Mouse (Mus musculus): ENCODE measurements around the gene Pfpl. TPM values are rescaled to one million over a fixed set of nuclear protein-coding genes. Genes with fewer than 3 reads are reported as not detected.

Gene Pfpl
- total RNA-seq (2014; rRNA removed), result not detected in 2 replicates
- not detected in 2 replicates for polyA plus RNA-seq (2015; fragmentation: Nextera tagmentation; extraction: Ambion mirVana)

DNA sequence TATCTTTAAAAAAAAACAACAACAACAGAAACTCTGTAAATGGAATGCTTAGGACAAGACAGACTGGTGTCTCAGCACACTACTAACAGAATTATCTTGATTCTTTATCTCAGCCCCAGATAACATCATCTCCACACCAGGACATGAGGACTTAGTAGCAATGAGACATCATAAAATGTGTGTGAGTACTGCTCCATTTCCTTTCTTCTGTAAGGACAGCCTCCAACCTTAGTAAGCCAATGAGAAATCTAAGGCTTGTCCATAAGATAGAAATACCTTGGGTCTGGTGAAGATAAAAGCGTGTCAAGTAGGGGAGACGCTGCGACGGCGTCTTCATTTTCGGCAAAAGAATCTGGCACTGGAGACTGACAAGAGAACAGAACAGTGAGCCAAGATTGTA is at the start of gene Pfpl:
Pfpl (plus strand) TSS at position 301 of the 400 bp plus-strand sequence.
- no peak within 1 kb of the TSS for H3K9ac ChIP-seq (replicated peaks; ENCODE audit: low read length)
- ATAC-seq (no peak), DNase-seq (ENCODE audit: low spot score) (no peak)
- no peak for TF ChIP-seq CTCF (IDR thresholded peaks at IDR 0.05; ENCODE audit: low read depth)
- no peaks in the 10 kb centered on the region for H3K36me3 ChIP-seq (ENCODE audit: insufficient read depth, low read length)
- no peaks in the 10 kb centered on the region for H3K4me1 ChIP-seq (ENCODE audit: insufficient read depth, low read length)
- H3K4me3 ChIP-seq (ENCODE audit: low read length), result no peak within 1 kb of the TSS
- H3K27me3 ChIP-seq (ENCODE audit: insufficient read depth, low read length), result no peaks in the 10 kb centered on the region
- no peak within 1 kb of the TSS for H3K4me2 ChIP-seq (ENCODE audit: low read depth, low read length)
- no peak within 1 kb of the TSS for H3K27ac ChIP-seq
- 96% methylated on average over 6 of the region's 6 CpGs for WGBS
- H3K9me3 ChIP-seq (ENCODE audit: low read length), result no peaks in the 10 kb centered on the region

DNA sequence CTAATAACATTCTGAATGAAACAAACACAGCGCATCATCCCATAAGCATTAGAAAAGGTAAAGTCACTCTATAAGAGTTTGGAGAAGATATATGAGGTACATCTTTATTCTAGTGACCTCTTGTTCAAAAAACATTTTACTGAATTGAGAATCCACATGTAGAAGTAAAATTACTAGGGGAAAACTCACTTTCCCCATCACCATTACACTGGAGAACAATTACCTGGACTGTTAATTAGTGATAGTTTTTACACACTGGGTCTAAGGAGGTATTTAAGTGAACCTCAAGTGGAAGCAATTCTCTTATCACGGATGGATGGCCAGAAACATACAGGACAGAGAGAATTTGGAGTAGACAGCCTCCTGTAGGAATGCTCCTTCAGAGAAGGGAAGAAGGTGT is 40.7 kb upstream of the Pfpl start, which contains the start of gene Olfr1440:
Olfr1440 (plus strand) TSS at position 301 of the 400 bp plus-strand sequence.
- H3K9me3 ChIP-seq (ENCODE audit: low read length), result no peaks in the 10 kb centered on the region
- H3K27me3 ChIP-seq (ENCODE audit: insufficient read depth, low read length), result no peaks in the 10 kb centered on the region
- no peak within 1 kb of the TSS for H3K9ac ChIP-seq (replicated peaks; ENCODE audit: low read length)
- TF ChIP-seq CTCF (IDR thresholded peaks at IDR 0.05; ENCODE audit: low read depth), result no peak
- H3K4me3 ChIP-seq (ENCODE audit: low read length), result no peak within 1 kb of the TSS
- H3K27ac ChIP-seq, result no peak within 1 kb of the TSS
- H3K4me1 ChIP-seq (ENCODE audit: insufficient read depth, low read length), result no peaks in the 10 kb centered on the region
- no peaks in the 10 kb centered on the region for H3K36me3 ChIP-seq (ENCODE audit: insufficient read depth, low read length)
- no peak within 1 kb of the TSS for H3K4me2 ChIP-seq (ENCODE audit: low read depth, low read length)
- WGBS, result 82% methylated on average over 2 of the region's 2 CpGs
- no peak for DNase-seq (ENCODE audit: low spot score)
- ATAC-seq, result no peak

DNA sequence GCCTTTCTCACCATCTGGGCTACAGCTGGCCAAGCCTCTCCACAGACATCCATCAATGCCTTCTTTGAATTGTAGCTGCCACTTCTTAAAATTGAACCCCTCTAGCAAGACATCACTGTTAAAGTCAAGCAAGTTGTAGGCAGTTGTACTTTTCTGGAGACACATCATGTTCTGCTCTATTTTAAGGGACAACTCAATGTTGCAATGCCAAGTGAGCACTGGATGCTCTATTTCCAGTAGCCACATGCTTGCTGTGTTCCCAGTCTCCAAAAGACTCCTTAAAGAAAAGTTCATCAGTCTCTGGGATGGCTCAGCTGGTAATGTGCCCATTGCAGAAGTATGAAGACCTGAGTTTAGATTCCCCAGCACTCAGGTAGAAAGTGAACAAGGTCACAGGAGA is 14.0 kb upstream of the Pfpl start:
- Histone ChIP-seq H3K27ac (no peak overlapping the region), H3K36me3 (ENCODE audit: insufficient read depth, low read length) (no peaks in the 10 kb centered on the region), H3K9ac (replicated peaks; ENCODE audit: low read length) (no peak overlapping the region), H3K4me3 (ENCODE audit: low read length) (no peak overlapping the region), H3K4me2 (ENCODE audit: low read depth, low read length) (no peak overlapping the region), H3K4me1 (ENCODE audit: insufficient read depth, low read length) (no peaks in the 10 kb centered on the region), H3K27me3 (ENCODE audit: insufficient read depth, low read length) (no peaks in the 10 kb centered on the region), H3K9me3 (ENCODE audit: low read length) (no peaks in the 10 kb centered on the region)
- TF ChIP-seq CTCF (IDR thresholded peaks at IDR 0.05; ENCODE audit: low read depth), result no peak
- ATAC-seq (no peak), DNase-seq (ENCODE audit: low spot score) (no peak)

DNA sequence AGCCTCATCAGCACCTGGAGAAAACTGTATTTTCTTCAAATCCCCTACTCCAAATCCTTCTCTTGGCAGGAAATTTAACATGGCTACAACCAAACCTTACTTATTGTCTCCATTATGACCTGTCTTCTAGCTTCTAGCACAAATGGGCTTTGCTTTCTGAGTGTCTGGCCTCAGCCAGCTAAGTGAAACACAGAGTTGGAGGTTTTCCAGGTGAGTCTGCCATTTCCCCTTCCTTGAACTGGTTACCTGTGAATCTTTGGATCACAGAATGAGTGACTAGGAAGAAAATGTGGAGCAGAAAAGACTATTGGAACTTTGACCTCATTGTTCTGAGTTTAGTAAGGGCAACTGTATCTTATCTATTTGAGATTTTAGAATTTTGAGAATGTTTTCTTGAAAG is 10.3 kb upstream of the Pfpl start, which contains the start of gene Olfr1441:
Olfr1441 (plus strand) TSS at position 73 of the 400 bp plus-strand sequence.
- Histone ChIP-seq H3K4me2 (ENCODE audit: low read depth, low read length) (no peak within 1 kb of the TSS), H3K9me3 (ENCODE audit: low read length) (no peaks in the 10 kb centered on the region), H3K36me3 (ENCODE audit: insufficient read depth, low read length) (no peaks in the 10 kb centered on the region), H3K9ac (replicated peaks; ENCODE audit: low read length) (no peak within 1 kb of the TSS), H3K4me3 (ENCODE audit: low read length) (no peak within 1 kb of the TSS), H3K27me3 (ENCODE audit: insufficient read depth, low read length) (no peaks in the 10 kb centered on the region), H3K27ac (no peak within 1 kb of the TSS), H3K4me1 (ENCODE audit: insufficient read depth, low read length) (no peaks in the 10 kb centered on the region)
- no peak for TF ChIP-seq CTCF (IDR thresholded peaks at IDR 0.05; ENCODE audit: low read depth)
- ATAC-seq, result no peak
- DNase-seq (ENCODE audit: low spot score), result no peak

DNA sequence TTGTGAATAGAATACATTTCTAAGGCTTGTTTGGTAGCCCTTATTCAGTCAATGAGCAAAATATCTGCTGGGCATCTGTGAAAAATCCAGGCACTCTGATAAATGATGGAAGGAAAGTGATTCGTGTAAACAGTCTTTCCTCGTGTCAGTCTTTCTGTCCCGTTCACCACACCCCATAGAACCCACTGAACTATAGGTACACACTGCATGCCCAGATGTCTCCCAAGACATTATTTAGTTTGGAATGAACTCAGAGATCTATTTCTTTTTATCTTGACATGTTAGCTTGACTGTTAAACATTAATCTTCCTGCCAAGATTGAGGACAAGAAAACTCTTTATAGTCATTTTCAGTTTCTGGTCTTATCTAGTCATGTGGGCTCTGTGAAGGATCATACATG is 9.4 kb upstream of the Pfpl start:
- Histone ChIP-seq H3K4me1 (ENCODE audit: insufficient read depth, low read length) (no peaks in the 10 kb centered on the region), H3K4me2 (ENCODE audit: low read depth, low read length) (no peak overlapping the region)
- WGBS, result 80% methylated on average over 3 of the region's 3 CpGs

DNA sequence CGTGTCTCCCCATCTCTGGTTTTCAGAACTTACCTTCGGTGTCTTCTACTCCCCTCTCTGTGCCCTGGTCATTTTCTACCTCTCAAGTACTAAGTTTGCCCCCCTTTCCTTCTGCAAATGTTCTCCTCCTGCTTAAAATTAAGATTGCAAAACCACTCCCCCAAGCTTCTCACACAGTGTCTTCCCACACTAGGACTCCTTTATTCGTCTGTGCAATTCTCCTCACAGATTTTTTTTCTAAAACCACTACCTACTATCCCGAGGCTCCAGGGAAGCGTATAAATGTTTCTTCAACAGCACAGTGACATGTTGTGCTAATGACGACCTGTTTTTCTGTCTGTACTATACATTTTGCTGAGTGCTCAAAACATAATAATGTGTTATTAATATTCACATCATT is 7.2 kb upstream of the Pfpl start:
- WGBS, result 71% methylated on average over 6 of the region's 6 CpGs
- Histone ChIP-seq H3K4me1 (ENCODE audit: insufficient read depth, low read length) (no peaks in the 10 kb centered on the region), H3K36me3 (ENCODE audit: insufficient read depth, low read length) (no peaks in the 10 kb centered on the region), H3K27me3 (ENCODE audit: insufficient read depth, low read length) (no peaks in the 10 kb centered on the region), H3K9me3 (ENCODE audit: low read length) (no peaks in the 10 kb centered on the region), H3K4me2 (ENCODE audit: low read depth, low read length) (no peak overlapping the region), H3K27ac (no peak overlapping the region), H3K9ac (replicated peaks; ENCODE audit: low read length) (no peak overlapping the region), H3K4me3 (ENCODE audit: low read length) (no peak overlapping the region)
- TF ChIP-seq CTCF (IDR thresholded peaks at IDR 0.05; ENCODE audit: low read depth), result no peak
- DNase-seq (ENCODE audit: low spot score) (no peak), ATAC-seq (no peak)

More for the DNA sequence above, 9.4 kb upstream of the Pfpl start:
- no peaks in the 10 kb centered on the region for H3K36me3 ChIP-seq (ENCODE audit: insufficient read depth, low read length)
- no peak overlapping the region for H3K9ac ChIP-seq (replicated peaks; ENCODE audit: low read length)
- no peak for TF ChIP-seq CTCF (IDR thresholded peaks at IDR 0.05; ENCODE audit: low read depth)
- no peaks in the 10 kb centered on the region for H3K27me3 ChIP-seq (ENCODE audit: insufficient read depth, low read length)
- H3K27ac ChIP-seq, result no peak overlapping the region
- H3K4me3 ChIP-seq (ENCODE audit: low read length), result no peak overlapping the region
- no peak for DNase-seq (ENCODE audit: low spot score)
- no peak for ATAC-seq
- H3K9me3 ChIP-seq (ENCODE audit: low read length), result no peaks in the 10 kb centered on the region

DNA sequence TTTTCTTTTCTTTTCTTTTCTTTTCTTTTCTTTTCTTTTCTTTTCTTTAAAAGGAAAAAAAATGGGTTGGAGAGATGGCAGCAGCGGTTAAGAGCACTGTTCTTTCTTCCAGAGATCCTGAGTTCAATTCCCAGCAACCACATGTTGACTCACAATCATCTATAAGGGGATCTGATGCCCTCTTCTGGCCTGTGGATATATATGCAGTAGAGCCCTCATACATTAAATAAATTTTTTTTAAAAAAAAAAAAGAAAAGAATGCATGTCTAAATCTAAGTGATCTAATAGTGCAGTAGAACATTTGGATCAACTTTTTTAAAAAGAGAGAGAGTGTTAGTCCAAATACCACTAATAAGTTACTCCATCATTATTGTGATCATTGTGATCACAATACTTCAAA is 6.0 kb upstream of the Pfpl start:
- H3K27ac ChIP-seq, result no peak overlapping the region
- TF ChIP-seq CTCF (IDR thresholded peaks at IDR 0.05; ENCODE audit: low read depth), result no peak
- WGBS, result 86% methylated on average over 1 of the region's 1 CpGs

More for the DNA sequence above, 6.0 kb upstream of the Pfpl start:
- Histone ChIP-seq H3K27me3 (ENCODE audit: insufficient read depth, low read length) (no peaks in the 10 kb centered on the region), H3K4me2 (ENCODE audit: low read depth, low read length) (no peak overlapping the region), H3K4me3 (ENCODE audit: low read length) (no peak overlapping the region), H3K9ac (replicated peaks; ENCODE audit: low read length) (no peak overlapping the region), H3K36me3 (ENCODE audit: insufficient read depth, low read length) (no peaks in the 10 kb centered on the region), H3K4me1 (ENCODE audit: insufficient read depth, low read length) (no peaks in the 10 kb centered on the region), H3K9me3 (ENCODE audit: low read length) (no peaks in the 10 kb centered on the region)
- no peak for ATAC-seq
- DNase-seq (ENCODE audit: low spot score), result no peak
